ENCODE assay signal across 8 mouse cellular contexts in the genomic region with DNA sequence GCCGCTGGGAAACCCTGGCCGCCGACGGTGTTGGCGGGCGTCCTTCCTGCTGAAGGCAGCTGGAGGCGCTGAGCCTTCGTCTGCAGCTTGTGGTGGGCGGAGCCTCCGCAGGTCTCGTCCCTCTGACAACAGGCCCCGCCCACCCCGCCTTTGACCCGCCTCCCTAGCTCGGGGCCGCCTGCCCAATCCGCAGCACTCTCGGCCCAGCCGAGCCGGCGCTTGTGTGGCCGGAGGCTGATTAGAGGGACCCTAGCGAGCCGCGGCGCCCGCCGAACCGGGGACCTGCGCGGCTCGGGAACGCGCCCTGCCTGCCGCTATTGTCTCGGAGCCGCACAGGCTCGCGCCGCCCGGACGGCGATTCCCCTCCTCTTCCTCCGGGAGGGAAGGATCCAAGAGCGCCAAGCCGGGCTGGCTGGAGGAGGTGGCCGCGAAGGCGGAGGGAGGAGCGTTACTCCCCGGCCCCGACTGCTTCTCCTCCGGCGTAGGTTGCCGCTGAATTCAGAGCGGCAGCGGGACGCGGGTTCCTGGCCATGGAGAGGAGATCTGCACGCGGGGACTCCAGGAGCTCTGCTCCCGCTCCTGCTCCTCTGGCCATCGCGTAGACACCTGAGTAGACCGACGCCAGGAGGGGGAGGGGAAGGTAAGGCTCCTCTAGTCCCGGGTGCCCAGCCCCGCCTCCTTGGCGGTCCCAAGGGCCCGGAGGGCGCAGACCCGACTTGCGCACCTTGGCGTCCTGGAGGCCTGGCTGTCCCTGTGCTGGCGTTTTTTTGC. TPM values are rescaled to one million over a fixed set of nuclear protein-coding genes. Genes with fewer than 3 reads are reported as not detected.
DNase-seq lines count a peak whose midpoint lies in the region; ATAC-seq lines count a peak whose summit lies in the region.

Cemip2 (plus strand) TSS at position 196 of the 771 bp plus-strand sequence.

- H3K4me3 ChIP-seq in hindbrain, embryonic 16.5 days (ENCODE audit: low read length): peak within 1 kb of the TSS; percentile 83

- H3K27me3 ChIP-seq in hindbrain, embryonic 16.5 days (replicated peaks; ENCODE audit: control insufficient read depth, insufficient read depth, low read length): no peaks in the 10 kb centered on the region

- no peaks in the 10 kb centered on the region for H3K9me3 ChIP-seq in hindbrain, embryonic 16.5 days (ENCODE audit: control insufficient read depth, low read length)

- H3K4me1 ChIP-seq in hindbrain, embryonic 16.5 days (ENCODE audit: control insufficient read depth, insufficient read depth, low read depth, low read length): peaks cover 31% of the 10 kb centered on the region

- no peaks in the 10 kb centered on the region for H3K36me3 ChIP-seq in hindbrain, embryonic 16.5 days (ENCODE audit: control insufficient read depth, insufficient read depth, low read length)

- H3K9ac ChIP-seq in hindbrain, embryonic 16.5 days (ENCODE audit: low read depth, low read length): peak within 1 kb of the TSS; percentile 89

- WGBS in hindbrain, embryonic 16.5 days: under 1% methylated on average over 63 of the region's 75 CpGs

- peak within 1 kb of the TSS; percentile 89 for H3K4me2 ChIP-seq in hindbrain, embryonic 16.5 days (ENCODE audit: low read length)

- DNase-seq in ZHBTc4 (ENCODE audit: low read depth, low spot score): peak; percentile 97
- peak; percentile 90 to 98 for DNase-seq in cerebellum, postnatal 4 days (ENCODE audit: low spot score in 2 of 2)
- peak; percentile 93 for DNase-seq in gastrocnemius, adult 18-20 months (ENCODE audit: low spot score)
- DNase-seq in left cerebral cortex, adult 18-20 months (ENCODE audit: low spot score in 2 of 2): peak; percentile 93 to 96
- DNase-seq in lung, postnatal 4 days: peak; percentile 97 to 98
- DNase-seq in retina, postnatal 1 day: peak; percentile 97
- peak; percentile 97 for DNase-seq in thymus, postnatal 4 days

- H3K27ac ChIP-seq in hindbrain, embryonic 16.5 days (ENCODE audit: low read depth, low read length): peak within 1 kb of the TSS; percentile 95

- peak; percentile 95 for ATAC-seq in hindbrain, embryonic 16.5 days

RNA-seq across cellular contexts. Expression of gene Cemip2, which starts in this region (rescaled TPM):
- total RNA-seq in gastrocnemius, adult 18-20 months (2021): 10 to 100 TPM in 1 of 2 experiments, 1 to 10 TPM in 1; 8.4 to 10.8 TPM
- polyA plus RNA-seq in hindbrain, embryonic 16.5 days (2015; fragmentation: Nextera tagmentation; extraction: Ambion mirVana): 15.4 and 22.2 TPM in 2 replicates
- 10 to 100 TPM; 12.4 to 13.4 TPM for total RNA-seq in left cerebral cortex, adult 18-20 months (2021)

Comparison
In these comparisons a context has a peak if more than half of its experiments do, and no peak if none do; other contexts are left out.
1. Peak in every context shown above with its lines: DNase-seq, ATAC-seq, H3K4me3 ChIP-seq and H3K27ac ChIP-seq.